Mouse (Mus musculus): ENCODE measurements around the gene Nae1. TPM values are rescaled to one million over a fixed set of nuclear protein-coding genes. Genes with fewer than 3 reads are reported as not detected.
"Not testable (repeated sequence)": the region's sequence is repeated elsewhere in the genome, so short reads cannot be mapped to it uniquely, and the experiment has no call there.

Nae1 gene
- polyA plus RNA-seq (2012; rRNA removed): 12.4 and 23.4 TPM in 2 replicates
- polyA plus RNA-seq (2014; fragmentation: Nextera tagmentation; extraction: Ambion mirVana): 36.4 and 37.5 TPM in 2 replicates

DNA sequence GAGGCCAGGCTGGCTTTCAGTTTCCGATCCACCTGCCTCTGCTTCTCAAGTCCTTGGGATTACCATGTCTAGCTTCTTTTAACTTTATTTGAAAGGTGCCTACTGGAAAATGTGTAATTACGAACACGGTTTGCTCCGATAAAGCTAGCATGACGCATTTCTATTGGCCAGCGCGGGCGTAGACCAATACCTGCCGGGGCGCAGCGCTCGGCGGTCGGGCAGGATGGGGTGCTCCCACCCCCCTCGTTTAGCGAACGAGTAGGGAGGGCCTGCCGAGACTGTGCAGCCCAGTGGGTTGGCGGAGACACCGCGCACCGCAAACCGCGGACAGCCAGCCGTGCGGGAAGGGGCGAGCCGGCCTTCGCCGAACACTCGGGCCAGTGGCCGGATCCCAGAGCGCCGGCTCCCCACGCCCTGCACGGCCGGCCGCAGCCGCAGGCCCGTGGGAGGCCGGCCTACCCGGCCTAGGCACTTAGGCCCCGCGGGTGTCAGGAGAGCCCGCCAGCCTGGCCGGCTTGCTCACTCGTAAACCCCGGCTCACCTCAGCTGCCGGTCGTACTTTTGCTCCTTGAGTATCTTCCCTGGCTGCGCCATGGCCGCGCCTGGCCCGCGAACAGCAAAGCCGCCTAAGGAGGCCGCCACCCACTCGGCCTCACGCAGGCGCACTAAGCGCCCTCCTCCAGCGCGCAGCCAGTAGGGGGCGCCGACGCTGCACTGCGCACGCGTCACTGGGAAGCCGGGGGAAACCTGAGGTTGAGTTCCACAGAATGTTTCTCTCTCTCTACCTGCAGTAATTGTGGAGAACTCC lies at the start of gene Nae1, which contains the start of gene Car7:
Gene Nae1 (minus strand): TSS at position 667 of the 808 bp plus-strand sequence.
Gene Car7 (plus strand): TSS at position 719 of the 808 bp plus-strand sequence.
- H3K36me3 ChIP-seq (replicated peaks; ENCODE audit: control insufficient read depth, insufficient read depth, low read depth): peaks cover 5% of the 10 kb centered on the region
- WGBS (ENCODE audit: insufficient replicate concordance): under 1% methylated on average over 70 of the region's 70 CpGs
- ATAC-seq (ENCODE audit: insufficient read depth): peak; percentile 95

DNA sequence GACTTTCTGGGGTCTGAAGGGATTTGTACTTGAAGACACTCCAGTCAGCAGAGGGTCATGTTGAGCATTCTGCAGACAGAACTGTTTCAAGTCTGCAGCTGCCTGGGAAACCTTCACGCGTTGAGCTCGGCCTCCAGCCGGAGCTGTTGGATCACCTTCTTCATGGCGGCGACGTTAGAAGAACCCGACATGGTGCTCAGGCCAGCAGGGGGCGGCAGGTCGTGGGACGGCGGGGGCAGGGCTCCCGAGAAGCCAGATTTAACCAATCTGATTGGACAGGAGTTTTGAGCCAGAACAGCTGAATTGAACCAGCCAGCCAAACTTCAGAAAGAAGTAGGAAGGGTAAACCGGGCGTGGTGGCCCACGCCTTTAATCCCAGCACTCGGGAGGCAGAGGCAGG lies 43.2 kb upstream of the Nae1 start:
- not testable (repeated sequence) for ATAC-seq (ENCODE audit: insufficient read depth); H3K36me3 ChIP-seq (replicated peaks; ENCODE audit: control insufficient read depth, insufficient read depth, low read depth); H3K9me3 ChIP-seq (ENCODE audit: control insufficient read depth, low read length); H3K4me3 ChIP-seq (ENCODE audit: insufficient read depth in 1 of 2, low read depth in 2 of 2, low read length in 2 of 2); H3K27me3 ChIP-seq (ENCODE audit: control insufficient read depth, insufficient read depth, low read length); H3K27ac ChIP-seq; DNase-seq (ENCODE audit: low read depth in 3 of 3, low spot score in 3 of 3); H3K4me1 ChIP-seq (replicated peaks; ENCODE audit: control insufficient read depth in 2 of 2, insufficient read depth in 2 of 2, low read length in 1 of 2); H3K9ac ChIP-seq (replicated peaks); H3K4me2 ChIP-seq (ENCODE audit: low read depth)
- WGBS (ENCODE audit: insufficient replicate concordance): 66% methylated on average over 17 of the region's 17 CpGs
- TF ChIP-seq CTCF (IDR thresholded peaks at IDR 0.05; ENCODE audit: low read depth): peak; percentile 40

More for the DNA sequence above, at the start of gene Nae1, which contains the start of gene Car7:
- Histone ChIP-seq H3K4me1 (replicated peaks; ENCODE audit: control insufficient read depth in 2 of 2, insufficient read depth in 2 of 2, low read length in 1 of 2) (peaks cover 9 to 16% of the 10 kb centered on the region in 2 experiments), H3K27me3 (ENCODE audit: control insufficient read depth, insufficient read depth, low read length) (peaks cover 4% of the 10 kb centered on the region; the same call in 1 of the 2 replicates), H3K9me3 (ENCODE audit: control insufficient read depth, low read length) (no peaks in the 10 kb centered on the region), H3K9ac (replicated peaks) (peak within 1 kb of the TSS; percentile 84), H3K27ac (no peak within 1 kb of the TSS; the same call in 1 of the 2 replicates), H3K4me3 (ENCODE audit: insufficient read depth in 1 of 2, low read depth in 2 of 2, low read length in 2 of 2) (peak within 1 kb of the TSS; percentile 87 to 100), H3K4me2 (ENCODE audit: low read depth) (peak within 1 kb of the TSS; percentile 83)
- TF ChIP-seq CTCF (IDR thresholded peaks at IDR 0.05; ENCODE audit: low read depth): peak; percentile 98
- no peak for TF ChIP-seq EP300 (IDR thresholded peaks at IDR 0.05; ENCODE audit: low read depth)
- DNase-seq (ENCODE audit: low read depth in 3 of 3, low spot score in 3 of 3): peak; percentile 78 to 82 (median 80)

DNA sequence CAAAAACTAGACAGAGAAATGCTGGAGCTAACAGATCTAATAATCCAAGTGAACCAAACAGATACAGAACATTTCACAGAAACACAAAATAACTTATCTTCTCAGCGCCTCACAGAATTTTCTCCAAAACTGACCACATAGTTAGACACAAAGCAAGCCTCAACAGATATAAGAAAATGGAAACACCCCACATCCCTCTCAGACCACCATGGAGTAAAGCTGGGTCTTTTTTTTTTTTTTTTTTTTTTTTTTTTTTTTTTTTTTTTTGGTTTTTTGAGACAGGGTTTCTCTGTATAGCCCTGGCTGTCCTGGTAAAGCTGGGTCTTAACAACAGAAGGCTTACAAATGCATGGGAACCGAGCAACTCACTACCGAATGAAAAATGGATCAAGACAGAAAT lies 42.4 kb upstream of the Nae1 start:
- Histone ChIP-seq H3K4me3 (ENCODE audit: insufficient read depth in 1 of 2, low read depth in 2 of 2, low read length in 2 of 2) (no peak overlapping the region), H3K4me1 (replicated peaks; ENCODE audit: control insufficient read depth in 2 of 2, insufficient read depth in 2 of 2, low read length in 1 of 2) (no peaks in the 10 kb centered on the region), H3K27ac (no peak overlapping the region), H3K4me2 (ENCODE audit: low read depth) (no peak overlapping the region), H3K27me3 (ENCODE audit: control insufficient read depth, insufficient read depth, low read length) (no peaks in the 10 kb centered on the region), H3K9me3 (ENCODE audit: control insufficient read depth, low read length) (no peaks in the 10 kb centered on the region), H3K36me3 (replicated peaks; ENCODE audit: control insufficient read depth, insufficient read depth, low read depth) (no peaks in the 10 kb centered on the region), H3K9ac (replicated peaks) (no peak overlapping the region)
- WGBS (ENCODE audit: insufficient replicate concordance): 60% methylated on average over 3 of the region's 3 CpGs
- ATAC-seq (ENCODE audit: insufficient read depth) (no peak), DNase-seq (ENCODE audit: low read depth in 3 of 3, low spot score in 3 of 3) (no peak)
- TF ChIP-seq CTCF (IDR thresholded peaks at IDR 0.05; ENCODE audit: low read depth) (no peak), EP300 (IDR thresholded peaks at IDR 0.05; ENCODE audit: low read depth) (no peak)

DNA sequence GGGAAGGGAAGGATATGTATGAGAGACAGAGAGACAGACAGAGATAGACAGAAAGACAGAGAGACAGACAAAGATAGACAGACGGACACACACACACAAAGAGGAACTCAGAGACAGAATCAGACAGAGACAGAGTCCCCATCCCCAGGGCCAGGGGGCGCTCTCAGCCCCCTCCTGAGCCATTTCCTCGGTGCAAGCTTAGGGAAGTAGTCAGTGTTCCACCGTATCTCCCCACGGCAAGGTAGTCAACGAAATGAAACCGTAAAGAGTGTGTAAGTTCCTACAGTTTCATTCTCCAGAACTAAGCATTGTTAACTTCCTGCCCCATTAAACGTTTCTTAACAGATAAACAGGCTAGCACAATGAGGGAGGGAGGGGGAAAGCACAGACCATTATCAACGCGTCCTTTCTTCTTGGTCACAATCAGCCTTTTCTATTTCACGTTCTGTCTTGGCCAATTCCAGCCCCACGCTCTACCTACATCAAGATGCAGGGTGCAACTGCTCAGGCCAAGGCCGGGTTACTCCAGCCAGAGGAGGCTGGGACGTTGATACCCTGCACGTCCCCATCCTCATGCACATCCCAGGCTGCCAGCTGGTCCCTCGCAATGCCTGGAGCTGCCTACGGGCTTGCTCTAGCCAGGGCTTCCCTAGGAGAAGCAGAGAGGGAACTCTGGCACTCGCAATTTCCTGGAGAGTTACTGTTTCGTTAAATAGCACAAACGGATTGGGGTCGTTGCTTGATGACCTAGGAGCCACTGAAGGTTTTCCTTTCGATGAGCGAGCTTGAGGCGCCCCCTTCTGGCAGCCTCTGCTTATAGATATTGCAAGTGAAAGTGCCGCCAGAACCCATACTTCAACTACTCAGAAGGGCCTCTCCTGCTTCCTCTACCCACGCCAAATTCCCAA lies 36.3 kb upstream of the Nae1 start:
- Histone ChIP-seq H3K4me3 (ENCODE audit: insufficient read depth in 1 of 2, low read depth in 2 of 2, low read length in 2 of 2) (peak overlapping the region; percentile 51 to 52), H3K4me1 (replicated peaks; ENCODE audit: control insufficient read depth in 2 of 2, insufficient read depth in 2 of 2, low read length in 1 of 2) (0 out of 4 replicates have a peak, but pooled peaks cover 0 to 5% of the 10 kb centered on the region in 2 experiments), H3K9ac (replicated peaks) (peak overlapping the region; percentile 42; the same call in 1 of the 2 replicates), H3K36me3 (replicated peaks; ENCODE audit: control insufficient read depth, insufficient read depth, low read depth) (no peaks in the 10 kb centered on the region), H3K27me3 (ENCODE audit: control insufficient read depth, insufficient read depth, low read length) (no peaks in the 10 kb centered on the region), H3K9me3 (ENCODE audit: control insufficient read depth, low read length) (no peaks in the 10 kb centered on the region), H3K27ac (no peak overlapping the region), H3K4me2 (ENCODE audit: low read depth) (peak overlapping the region; percentile 82)
- DNase-seq (ENCODE audit: low read depth in 3 of 3, low spot score in 3 of 3) (peak; percentile 56 to 68 (median 57)), ATAC-seq (ENCODE audit: insufficient read depth) (peak; percentile 75)
- TF ChIP-seq EP300 (IDR thresholded peaks at IDR 0.05; ENCODE audit: low read depth) (no peak), CTCF (IDR thresholded peaks at IDR 0.05; ENCODE audit: low read depth) (peak; percentile 82)
- under 1% methylated on average over 26 of the region's 26 CpGs for WGBS (ENCODE audit: insufficient replicate concordance)
